Mouse (Mus musculus) C2C12 (cell line): ENCODE measurements around the gene Ptges3.

Source experiments
- CEBPB ChIP-seq: IDR thresholded peaks from one replicate; pipeline ENCODE4 v1.6.1; 2011; ENCODE audit warnings: low read depth, mild to moderate bottlenecking, control low read depth, moderate library complexity
- CTCF ChIP-seq: IDR thresholded peaks from one replicate; pipeline ENCODE4 v1.5.1; 2011; ENCODE audit not compliant: control insufficient read depth, insufficient read depth, insufficient read length
- FOSL1 ChIP-seq: IDR thresholded peaks from one replicate; pipeline ENCODE4 v1.8.0; 2011; ENCODE audit warnings: mild to moderate bottlenecking, low read length; ENCODE audit not compliant: poor library complexity, insufficient read depth, severe bottlenecking
- MAX ChIP-seq: IDR thresholded peaks from one replicate; pipeline ENCODE4 v1.6.1; 2011; ENCODE audit warnings: mild to moderate bottlenecking, control low read depth
- MYOD1 ChIP-seq: IDR thresholded peaks from one replicate; pipeline ENCODE4 v1.6.1; 2011; ENCODE audit warnings: low read depth; ENCODE audit not compliant: control insufficient read depth, insufficient read length
- MYOG ChIP-seq: IDR thresholded peaks from one replicate; pipeline ENCODE4 v1.6.1; 2011; ENCODE audit not compliant: control insufficient read depth, insufficient read length; ENCODE audit errors: extremely low read depth
- USF1 ChIP-seq: IDR thresholded peaks from one replicate; pipeline ENCODE4 v1.6.1; 2011; ENCODE audit warnings: low read depth, mild to moderate bottlenecking, control low read depth, moderate library complexity

DNA sequence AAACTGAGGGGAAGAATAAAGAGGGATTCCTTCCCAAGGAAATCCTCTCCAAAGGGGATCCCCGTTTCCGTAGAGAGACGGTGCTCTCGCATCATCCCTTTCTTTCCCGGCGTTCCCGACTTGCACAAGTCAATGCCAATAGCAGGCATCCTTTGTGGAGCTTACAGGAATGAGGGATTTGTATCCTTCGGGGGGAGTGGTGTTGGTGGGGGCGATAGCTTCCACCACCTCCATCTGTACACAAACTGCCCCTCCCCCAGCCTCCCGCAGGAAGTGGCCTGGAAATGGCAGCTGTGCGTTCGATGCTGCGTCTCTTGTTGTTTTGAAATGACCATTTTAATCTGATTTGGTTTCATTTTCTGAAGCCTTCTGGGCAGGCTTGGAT is 38.8 kb downstream of the Ptges3 start:
- no peak for TF ChIP-seq CTCF
- TF ChIP-seq CEBPB, result no peak
- TF ChIP-seq MYOD1, result peak; percentile 45
- TF ChIP-seq MAX, result no peak
- no peak for TF ChIP-seq USF1
- TF ChIP-seq FOSL1, result no peak
- TF ChIP-seq MYOG, result no peak
